Mouse (Mus musculus): ENCODE measurements around the gene Mex3d. TPM values are rescaled to one million over a fixed set of nuclear protein-coding genes. Genes with fewer than 3 reads are reported as not detected.
"Not testable (repeated sequence)": the region's sequence is repeated elsewhere in the genome, so short reads cannot be mapped to it uniquely, and the experiment has no call there.

Mex3d gene
- polyA plus RNA-seq, 1 experiment: 17.2 TPM

- no peak for DNase-seq (ENCODE audit: extremely low spot score in 1 of 2, low spot score in 1 of 2)
Measured at GRCm38 (mm10) chr10:80357994-80358639, 29.3 kb downstream of the Mex3d start.

DNA sequence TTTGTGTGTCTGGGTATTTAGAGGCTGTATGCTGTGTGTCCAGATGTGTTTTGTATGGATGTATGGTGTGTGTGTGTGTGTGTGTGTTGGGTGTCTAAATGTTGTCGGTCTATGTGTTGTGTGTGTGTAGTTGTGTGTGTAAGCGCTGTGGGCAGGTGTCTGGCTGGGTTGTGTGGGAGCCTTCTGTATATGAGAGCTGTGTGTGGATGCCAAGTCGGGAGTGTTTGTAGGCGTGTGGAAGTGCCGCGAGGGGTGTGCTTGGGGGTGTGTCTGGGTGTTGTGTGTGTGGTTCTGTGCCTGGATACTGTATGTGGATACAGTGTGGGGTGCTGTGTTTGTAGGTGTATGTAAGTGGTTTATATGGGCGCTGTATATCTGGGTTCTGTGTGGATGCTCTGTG is 30.1 kb downstream of the Mex3d start:
- DNase-seq (ENCODE audit: extremely low spot score in 1 of 2, low spot score in 1 of 2): no peak

DNA sequence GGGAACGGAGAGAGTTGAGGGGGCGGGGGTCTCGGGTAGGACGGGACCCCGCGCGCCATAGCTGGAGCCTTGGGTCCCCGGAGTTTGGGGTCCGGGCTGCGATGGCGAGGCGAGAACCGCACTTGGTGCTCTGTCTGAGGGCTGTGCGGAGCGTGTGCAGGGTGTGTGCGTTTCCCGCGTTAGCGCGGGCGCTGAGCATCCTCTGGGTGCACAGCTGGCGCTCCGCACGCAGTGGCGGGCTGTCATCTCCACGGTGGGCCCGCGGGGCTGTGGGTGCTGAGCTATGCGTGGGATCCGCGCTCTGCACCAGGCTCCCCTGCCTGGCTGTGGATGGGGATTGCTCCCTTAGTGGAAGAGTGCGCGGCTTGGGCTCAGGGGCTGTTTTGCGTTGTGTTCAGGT is 30.7 kb downstream of the Mex3d start:
- no peak for DNase-seq (ENCODE audit: extremely low spot score in 1 of 2, low spot score in 1 of 2)

- no peak for DNase-seq (ENCODE audit: extremely low spot score in 1 of 2, low spot score in 1 of 2)
Measured at GRCm38 (mm10) chr10:80356001-80356682, 31.3 kb downstream of the Mex3d start, which contains the start of gene Plk5. TSS of gene Plk5 (plus strand) at chr10:80356459.

DNA sequence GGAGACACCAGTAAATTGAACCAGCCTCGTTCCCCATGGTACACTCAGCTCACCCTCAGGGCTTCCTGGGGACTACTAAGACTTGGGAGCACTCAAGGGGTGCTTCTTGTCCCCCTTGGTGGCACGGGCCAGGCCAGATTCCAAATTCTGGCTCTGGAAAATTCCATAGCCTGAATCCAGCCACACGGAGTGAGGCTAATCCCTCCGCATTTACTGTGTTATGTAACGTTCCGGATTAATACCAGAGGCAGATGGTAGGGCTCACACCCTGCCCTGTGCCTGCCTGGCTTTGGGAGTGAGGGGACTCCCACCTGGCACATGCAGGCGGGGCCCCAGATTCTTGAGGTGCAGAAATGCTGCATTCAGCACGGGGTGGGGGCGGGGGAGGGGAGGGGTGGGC is 32.0 kb downstream of the Mex3d start:
- DNase-seq (ENCODE audit: extremely low spot score in 1 of 2, low spot score in 1 of 2): no peak

- no peak for DNase-seq (ENCODE audit: extremely low spot score in 1 of 2, low spot score in 1 of 2)
Measured at GRCm38 (mm10) chr10:80352727-80353126, 34.7 kb downstream of the Mex3d start.

GRCm38 (mm10) chr10:80351896-80352295 is 35.6 kb downstream of the Mex3d start:
- DNase-seq (ENCODE audit: extremely low spot score in 1 of 2, low spot score in 1 of 2): no peak

DNA sequence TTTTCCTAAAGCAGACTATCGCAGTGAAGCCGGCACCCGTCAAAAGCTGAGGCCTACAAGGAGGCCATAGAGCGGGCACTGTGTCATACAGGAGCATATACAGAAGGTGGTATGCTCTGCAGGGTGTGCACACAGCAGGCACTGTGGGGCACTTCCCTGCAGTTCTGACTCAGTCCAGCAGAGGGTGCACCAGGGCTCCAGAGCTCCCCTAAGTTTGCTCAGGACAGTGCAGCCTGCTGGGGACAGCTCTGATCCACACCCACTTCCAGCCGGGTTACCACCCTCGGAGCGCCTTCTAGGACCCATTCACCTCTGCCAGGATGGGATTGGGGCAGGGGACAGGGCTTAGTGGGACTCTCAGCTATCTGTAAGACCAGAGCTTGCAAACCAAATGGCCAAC is 37.2 kb downstream of the Mex3d start:
- DNase-seq (ENCODE audit: extremely low spot score in 1 of 2, low spot score in 1 of 2): peak in 1 of 2 experiments; percentile 93

GRCm38 (mm10) chr10:80348981-80349380 is 38.5 kb downstream of the Mex3d start:
- DNase-seq (ENCODE audit: extremely low spot score in 1 of 2, low spot score in 1 of 2): no peak

DNA sequence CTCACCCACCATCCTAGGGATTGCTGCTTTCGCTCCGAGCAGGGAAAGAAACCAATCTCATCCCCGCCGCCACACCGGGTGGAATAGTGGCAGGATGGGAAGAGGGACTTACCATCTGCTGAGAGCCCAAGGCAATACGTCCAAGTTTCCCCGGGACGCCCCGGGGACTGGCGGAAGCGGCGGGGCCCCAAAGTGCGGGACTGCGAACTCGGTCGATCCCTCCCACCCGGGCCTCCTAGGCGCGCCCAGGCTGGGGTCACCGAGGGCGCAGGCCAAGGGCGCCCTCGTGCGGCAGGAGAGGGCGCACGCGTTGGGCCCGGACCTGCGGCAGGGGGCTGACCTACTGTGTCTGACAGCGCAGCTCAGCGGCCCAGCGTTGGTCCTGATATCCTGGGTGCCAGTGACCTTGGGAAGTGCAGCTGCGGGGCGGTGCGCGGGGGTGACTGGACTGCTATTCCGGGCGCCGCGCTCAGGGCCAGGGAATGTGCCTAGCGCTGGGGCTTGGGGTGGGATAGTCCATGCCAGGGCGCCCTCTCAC is 39.1 kb downstream of the Mex3d start, which contains the start of gene Adamtsl5:
Gene Adamtsl5, minus strand, starts transcription at position 169 of the 538 bp plus-strand sequence.
- no peak for DNase-seq (ENCODE audit: extremely low spot score in 1 of 2, low spot score in 1 of 2)

GRCm38 (mm10) chr10:80347514-80347967 is 39.9 kb downstream of the Mex3d start:
- DNase-seq (ENCODE audit: extremely low spot score in 1 of 2, low spot score in 1 of 2): no peak

DNA sequence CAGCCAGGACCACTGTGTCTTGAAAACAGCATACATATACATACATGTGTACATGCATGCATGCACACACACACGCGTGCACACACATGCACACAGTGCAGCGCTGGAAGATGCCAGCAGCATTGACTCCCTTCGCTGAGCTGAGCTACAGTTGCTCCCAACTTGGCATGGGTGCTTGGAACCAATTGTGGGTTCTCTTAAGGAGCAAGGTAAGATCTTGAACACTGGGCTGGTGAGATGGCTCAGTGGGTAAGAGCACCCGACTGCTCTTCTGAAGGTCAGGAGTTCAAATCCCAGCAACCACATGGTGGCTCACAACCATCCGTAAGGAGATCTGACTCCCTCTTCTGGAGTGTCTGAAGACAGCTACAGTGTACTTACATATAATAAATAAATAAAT is 41.5 kb downstream of the Mex3d start:
- not testable (repeated sequence) for DNase-seq (ENCODE audit: extremely low spot score in 1 of 2, low spot score in 1 of 2)

GRCm38 (mm10) chr10:80345122-80345521 is 42.3 kb downstream of the Mex3d start:
- DNase-seq (ENCODE audit: extremely low spot score in 1 of 2, low spot score in 1 of 2): no peak

GRCm38 (mm10) chr10:80344131-80344661 is 43.3 kb downstream of the Mex3d start:
- DNase-seq (ENCODE audit: extremely low spot score in 1 of 2, low spot score in 1 of 2): peak in 1 of 2 experiments; percentile 62

DNA sequence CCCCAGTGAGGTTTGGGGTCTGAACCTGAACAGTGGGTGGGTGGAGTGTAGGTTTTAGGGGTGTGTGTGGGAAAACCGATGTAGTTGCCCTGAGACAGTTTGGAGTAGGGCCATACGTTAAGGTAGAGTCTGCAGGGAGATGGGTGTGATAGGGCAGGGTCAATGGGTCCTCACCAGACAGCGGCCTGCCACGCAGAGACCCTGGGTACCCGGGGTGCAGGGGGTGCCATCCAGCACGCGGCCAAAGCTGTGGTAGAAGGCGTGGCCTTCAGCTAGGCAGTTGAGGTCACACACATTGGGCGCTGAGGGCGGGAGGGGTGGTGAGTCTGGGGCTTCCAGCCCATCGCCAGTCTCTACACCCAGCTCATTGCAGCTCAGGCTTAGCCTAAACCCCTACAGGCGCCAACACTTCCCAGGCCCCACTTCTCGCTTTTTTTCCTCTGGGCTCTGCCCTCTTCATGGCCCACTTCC is 44.0 kb downstream of the Mex3d start:
- no peak for DNase-seq (ENCODE audit: extremely low spot score in 1 of 2, low spot score in 1 of 2)

DNA sequence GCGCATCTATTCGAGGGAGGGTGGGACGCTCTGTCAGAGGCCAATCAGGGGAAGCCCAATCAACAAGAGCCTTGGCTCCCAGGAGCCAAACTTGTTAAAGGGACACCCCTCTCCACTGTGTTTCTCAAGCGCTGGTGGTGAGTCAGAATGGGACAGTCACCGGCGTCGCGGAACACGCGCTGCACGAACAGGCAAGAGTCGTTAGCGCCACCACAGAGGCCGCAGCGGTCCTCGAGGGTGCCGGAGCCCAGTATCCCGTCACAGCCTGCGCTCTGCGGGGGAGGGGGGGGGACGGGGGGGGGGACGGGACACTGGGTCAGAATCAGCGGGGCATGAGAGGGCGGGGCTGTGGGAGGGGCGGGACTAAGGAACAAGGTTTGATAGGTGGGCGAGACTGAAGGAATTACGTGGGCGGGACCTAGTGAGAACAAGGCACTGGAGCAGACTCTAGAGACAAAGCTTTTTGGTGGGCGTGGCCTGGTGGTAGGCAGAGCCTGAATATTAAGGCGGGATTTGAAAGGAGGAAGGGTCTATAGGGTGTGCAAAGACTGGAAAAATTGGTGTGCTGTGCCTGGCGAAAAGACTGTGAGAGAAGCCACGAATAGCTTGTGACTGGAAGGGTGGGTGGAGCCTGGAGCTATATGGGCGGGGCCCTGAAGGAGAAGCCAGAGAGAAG is 44.6 kb downstream of the Mex3d start:
- DNase-seq (ENCODE audit: extremely low spot score in 1 of 2, low spot score in 1 of 2): peak in 1 of 2 experiments; percentile 66

- DNase-seq (ENCODE audit: extremely low spot score in 1 of 2, low spot score in 1 of 2): no peak
Measured at GRCm38 (mm10) chr10:80342305-80342748, 45.1 kb downstream of the Mex3d start.

- no peak for DNase-seq (ENCODE audit: extremely low spot score in 1 of 2, low spot score in 1 of 2)
Measured at GRCm38 (mm10) chr10:80341491-80342304, 45.8 kb downstream of the Mex3d start.

- no peak for DNase-seq (ENCODE audit: extremely low spot score in 1 of 2, low spot score in 1 of 2)
Measured at GRCm38 (mm10) chr10:80341026-80341425, 46.4 kb downstream of the Mex3d start.
